Mouse (Mus musculus): ENCODE measurements around the gene Gatad2a. TPM values are rescaled to one million over a fixed set of nuclear protein-coding genes. Genes with fewer than 3 reads are reported as not detected.

Gene Gatad2a
- total RNA-seq, 2 experiments from 2014 or later = 30.7 TPM

DNA sequence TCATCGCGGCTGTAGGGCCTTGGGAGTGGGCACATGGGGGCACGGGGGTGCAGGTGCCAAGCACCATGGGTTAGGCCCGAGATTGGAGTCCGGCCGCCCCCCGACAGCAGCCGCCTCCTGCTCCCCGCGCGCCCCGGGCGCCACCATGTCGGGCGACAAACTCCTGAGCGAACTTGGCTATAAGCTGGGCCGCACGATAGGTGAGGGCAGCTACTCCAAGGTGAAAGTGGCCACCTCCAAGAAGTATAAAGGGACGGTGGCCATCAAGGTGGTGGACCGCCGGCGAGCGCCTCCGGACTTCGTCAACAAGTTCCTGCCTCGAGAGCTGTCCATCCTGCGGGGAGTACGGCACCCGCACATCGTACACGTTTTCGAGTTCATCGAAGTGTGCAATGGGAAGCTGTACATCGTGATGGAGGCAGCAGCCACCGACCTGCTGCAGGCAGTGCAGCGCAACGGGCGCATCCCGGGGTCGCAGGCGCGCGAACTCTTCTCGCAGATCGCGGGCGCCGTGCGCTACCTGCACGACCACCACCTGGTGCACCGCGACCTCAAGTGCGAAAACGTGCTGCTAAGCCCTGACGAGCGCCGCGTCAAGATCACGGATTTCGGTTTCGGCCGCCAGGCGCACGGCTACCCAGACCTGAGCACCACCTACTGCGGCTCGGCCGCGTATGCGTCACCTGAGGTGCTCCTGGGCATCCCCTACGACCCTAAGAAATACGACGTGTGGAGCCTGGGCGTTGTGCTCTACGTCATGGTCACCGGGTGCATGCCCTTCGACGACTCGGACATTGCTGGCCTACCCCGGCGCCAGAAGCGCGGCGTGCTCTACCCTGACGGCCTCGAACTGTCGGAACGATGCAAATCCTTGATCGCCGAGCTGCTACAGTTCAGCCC is 93.8 kb downstream of the Gatad2a start, which contains the start of the genes Tssk6, Ndufa13 and Yjefn3:
TSS of gene Tssk6 (plus strand) at position 22 of the 900 bp plus-strand sequence.
TSS of gene Ndufa13 (minus strand) at position 396 of the 900 bp plus-strand sequence.
TSS of gene Yjefn3 (minus strand) at position 550 of the 900 bp plus-strand sequence.
- DNase-seq (ENCODE audit: extremely low spot score in 1 of 2, low spot score in 1 of 2) = peak in 1 of 2 experiments; percentile 30

DNA sequence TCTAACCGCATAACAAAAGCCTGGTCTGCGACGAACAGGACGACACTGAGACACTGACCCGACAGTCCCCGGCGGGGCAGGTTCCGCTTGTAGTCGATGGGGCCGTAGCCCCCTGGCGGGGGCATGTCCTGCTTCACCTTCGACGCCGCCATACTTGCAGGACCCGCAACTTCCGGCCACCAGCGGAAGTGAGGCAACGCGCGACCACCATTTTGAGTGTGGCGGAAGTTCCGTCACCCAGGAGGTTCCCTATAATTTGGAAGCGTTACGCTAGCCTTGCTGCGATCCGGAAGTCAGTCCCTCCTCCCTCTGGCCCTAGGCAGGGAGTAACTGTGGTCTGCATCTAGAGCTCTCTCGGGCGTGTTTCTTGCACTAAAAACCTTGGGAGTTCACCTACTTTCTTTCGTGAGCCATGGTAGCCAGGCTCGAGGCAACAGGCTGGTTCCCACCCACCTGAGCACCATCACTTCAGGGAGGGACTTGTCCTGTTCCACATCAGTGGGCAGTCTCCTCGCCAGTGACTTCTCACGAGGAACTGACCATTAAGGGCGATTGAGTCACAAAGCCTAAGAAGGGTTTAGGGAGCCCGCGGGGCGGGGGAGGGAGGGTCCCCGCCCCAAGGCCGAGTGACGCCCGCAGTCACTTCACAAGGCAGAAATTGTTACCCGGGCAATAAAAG is 94.6 kb downstream of the Gatad2a start:
- DNase-seq (ENCODE audit: extremely low spot score in 1 of 2, low spot score in 1 of 2) = peak; percentile 94

DNA sequence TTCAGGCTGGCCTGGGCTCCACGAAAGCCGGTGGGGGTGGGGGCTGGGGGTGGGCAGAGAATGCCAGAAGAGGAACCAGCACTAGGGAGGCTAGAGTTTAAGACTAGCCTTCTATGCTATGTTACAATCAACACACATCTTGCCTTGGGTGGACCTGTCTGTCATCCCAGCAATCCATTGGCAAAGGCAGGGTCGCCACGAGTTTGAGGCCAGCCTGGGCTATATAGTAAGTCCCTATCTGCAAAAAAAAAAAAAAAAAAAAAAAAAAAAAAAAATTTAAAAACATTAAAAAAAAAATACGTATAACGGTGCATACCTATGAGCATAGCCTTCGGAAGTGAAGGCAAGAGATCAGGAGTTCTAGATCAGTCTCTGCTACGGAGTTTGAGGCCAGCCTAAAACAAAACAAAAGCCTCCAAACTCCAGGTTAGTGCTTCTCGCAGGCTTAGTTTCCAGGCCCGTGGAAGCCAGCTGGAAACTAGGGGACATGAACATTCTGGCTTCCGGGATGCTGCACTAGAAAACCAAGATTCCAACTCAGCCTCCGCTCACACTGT is 95.2 kb downstream of the Gatad2a start:
- DNase-seq (ENCODE audit: extremely low spot score in 1 of 2, low spot score in 1 of 2) = no peak

DNA sequence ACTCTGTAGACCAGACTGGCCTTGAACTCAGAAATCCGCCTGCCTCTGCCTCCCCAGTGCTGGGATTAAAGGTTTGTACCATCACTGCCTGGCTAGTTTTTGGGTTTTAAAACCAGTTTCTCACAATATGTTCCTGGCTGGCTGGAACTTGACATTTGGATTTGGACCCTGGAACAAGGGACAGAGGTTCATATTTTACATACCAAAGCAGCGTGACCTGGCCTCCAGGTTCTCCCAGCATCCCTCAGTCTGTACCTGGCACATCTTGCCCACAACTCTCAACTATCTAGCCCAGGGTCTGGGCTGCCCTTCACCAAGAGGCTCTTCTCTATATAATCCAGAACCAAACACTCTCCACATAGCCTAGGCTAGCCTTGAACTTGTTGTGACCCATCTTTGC is 96.3 kb downstream of the Gatad2a start:
- no peak for DNase-seq (ENCODE audit: extremely low spot score in 1 of 2, low spot score in 1 of 2)

DNA sequence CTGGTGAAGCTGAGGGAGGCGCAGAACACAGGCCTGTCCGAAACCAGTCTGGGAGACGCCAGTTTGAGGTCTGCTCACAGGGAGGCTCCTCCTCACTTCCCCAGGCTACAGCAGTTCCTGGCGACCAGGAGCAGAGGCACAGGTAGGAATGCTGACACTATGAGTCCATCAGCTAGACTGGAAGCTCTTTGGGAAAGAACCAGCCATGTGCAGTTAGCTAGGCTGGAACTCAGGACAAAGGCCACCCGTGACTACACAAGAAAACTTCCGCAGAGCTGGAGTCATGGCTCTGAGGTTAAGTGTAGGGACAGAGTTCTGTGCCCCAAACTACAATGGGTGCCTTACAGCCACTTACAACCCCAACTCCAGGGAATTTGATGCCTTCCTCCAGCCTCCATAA is 98.3 kb downstream of the Gatad2a start:
- no peak for DNase-seq (ENCODE audit: extremely low spot score in 1 of 2, low spot score in 1 of 2)

DNA sequence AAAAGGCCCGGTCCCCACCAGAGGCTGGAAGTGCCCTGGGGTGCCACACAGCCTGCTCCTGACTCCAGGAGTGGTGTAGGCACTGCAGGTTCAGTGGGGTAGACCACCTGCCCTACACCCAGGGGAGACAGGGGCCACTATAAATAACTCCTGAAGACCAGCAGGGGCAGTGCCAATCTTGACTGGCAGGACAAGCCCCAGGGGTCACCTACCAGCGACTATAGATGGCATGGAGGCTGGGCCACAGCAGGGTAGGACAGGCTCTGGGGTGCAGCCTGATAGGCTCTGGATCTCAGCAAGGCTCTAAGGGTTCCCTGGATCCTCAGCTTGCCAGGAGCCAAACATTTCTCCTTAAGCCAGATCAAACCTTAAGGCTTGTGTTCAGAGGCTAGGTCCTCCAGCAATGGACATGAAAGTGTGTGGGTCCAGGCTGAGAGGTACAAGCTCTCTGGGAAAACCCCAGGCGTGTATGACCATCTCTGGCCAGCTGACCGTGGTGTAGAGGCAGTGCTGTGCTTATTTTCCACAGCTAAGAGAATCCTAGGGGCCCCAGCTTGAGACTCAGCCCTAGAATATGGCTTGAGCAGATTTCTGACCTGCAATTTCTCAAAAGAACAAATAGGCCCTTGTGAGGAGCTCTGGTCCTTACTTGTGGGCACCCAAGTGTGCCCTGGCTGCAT is 100.3 kb downstream of the Gatad2a start:
- DNase-seq (ENCODE audit: extremely low spot score in 1 of 2, low spot score in 1 of 2) = no peak

DNA sequence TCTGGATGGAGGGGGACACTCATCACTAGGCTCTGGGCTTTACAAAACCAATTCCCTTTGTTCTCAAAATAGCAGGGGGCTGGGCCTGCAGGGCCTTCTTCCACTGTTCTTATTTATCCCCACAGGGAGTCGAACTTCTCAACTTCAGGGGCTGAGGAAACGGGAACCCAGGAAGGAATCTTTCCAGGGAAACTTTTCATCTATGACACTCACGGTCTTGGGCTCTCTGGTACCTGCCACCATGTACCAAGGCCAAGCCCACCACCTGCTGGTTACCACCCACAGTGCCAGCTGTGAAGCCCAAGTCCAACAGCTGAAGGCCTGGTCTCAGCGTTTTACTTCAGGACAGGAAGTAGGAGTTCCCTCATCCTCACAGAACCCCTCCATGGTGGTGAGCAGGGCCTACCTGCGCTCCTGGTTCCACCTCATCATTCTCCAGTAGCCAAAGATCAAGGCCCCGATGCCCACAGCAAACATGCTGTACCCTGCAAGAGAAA is 101.3 kb downstream of the Gatad2a start:
- DNase-seq (ENCODE audit: extremely low spot score in 1 of 2, low spot score in 1 of 2) = no peak

DNA sequence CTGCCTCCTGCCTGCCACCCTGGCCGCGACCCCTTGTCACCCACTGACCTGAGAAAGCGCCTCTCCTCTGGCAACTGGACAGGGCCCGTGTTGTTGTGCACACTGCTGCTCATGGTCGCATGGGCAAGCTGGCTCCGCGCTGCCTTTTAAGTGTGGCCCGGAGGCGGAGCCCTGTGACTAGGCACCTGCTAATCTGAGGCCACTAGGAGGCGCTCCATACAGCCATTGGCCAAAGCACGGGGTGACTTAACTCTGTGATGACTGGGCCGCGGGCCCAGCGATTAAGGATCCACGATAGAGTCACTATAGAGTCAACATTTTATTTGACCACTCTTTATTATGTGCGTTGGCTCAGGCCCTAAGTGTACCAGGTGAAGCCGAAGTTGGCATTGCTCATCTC is 102.3 kb downstream of the Gatad2a start:
- peak in 1 of 2 experiments; percentile 60 for DNase-seq (ENCODE audit: extremely low spot score in 1 of 2, low spot score in 1 of 2)

DNA sequence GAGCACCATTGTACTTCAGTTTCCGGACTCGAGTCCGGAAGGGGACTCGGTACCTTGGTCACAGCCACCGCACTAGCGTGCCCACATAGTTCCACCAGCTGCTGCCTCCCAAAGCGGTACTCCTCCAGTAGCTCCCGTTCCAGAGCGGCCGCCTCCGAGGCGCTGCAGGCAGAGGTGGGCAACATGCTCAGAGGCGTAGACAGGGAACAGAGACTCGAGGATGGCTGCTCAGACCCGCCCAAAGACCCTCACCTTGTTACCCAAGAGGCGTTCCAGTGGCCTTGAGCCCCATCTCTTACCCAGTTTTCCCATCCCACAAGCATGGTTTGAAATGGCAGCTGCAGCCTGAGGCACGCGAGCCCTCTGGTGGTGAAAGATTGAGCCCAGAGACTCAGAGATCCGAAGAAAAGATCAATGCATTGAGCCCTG is 105.4 kb downstream of the Gatad2a start:
- peak; percentile 62 to 67 for DNase-seq (ENCODE audit: extremely low spot score in 1 of 2, low spot score in 1 of 2)

DNA sequence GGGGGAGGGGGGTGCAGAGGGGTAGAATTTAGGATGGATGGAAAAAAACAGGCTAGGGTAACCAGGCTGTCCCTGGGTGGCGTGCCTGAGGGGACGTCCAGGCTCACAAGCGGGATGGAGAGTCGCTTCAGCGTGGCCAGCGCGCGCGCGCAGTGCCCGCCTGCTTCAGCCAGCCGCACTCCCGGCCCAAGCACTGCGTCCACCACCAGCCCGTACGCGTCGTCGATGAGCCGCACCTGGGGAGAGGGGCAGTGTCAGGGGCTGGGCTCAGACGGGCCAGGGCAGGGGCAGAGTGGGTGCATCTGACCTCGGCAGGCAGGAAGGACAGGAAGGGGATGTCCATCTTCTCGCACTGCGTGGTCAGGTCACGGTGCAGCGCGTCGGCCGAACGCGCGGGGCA is 107.3 kb downstream of the Gatad2a start:
- DNase-seq (ENCODE audit: extremely low spot score in 1 of 2, low spot score in 1 of 2) = no peak

DNA sequence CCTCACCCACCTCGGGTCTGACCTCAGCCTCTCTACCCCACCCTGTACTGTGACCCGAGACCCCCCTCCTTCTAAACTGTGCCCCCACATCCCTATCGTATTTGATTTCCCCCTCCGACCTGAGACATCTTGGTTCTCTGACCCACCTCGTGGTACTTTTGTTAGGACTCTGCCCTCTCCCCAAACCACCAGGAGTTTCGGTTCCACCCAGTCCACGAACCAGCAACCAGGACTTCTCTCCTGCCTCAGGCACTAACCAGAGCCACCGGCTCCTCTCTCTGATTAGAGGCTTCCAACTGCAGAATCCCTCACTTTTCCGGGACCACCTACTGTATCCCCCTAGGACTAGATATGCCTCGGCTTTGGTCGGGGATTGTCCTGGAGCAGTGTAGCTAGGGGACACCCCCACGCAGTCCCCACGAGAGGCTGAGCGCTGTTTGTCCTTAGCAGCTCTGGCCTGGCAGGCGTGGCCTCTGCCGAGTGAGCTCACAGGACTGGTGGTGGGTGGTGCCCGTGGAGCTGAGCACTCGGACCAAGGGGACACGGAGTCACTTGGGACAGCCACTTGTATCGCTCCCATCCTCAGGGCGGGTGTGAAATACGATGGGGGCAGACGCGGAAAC is 107.8 kb downstream of the Gatad2a start:
- no peak for DNase-seq (ENCODE audit: extremely low spot score in 1 of 2, low spot score in 1 of 2)

DNA sequence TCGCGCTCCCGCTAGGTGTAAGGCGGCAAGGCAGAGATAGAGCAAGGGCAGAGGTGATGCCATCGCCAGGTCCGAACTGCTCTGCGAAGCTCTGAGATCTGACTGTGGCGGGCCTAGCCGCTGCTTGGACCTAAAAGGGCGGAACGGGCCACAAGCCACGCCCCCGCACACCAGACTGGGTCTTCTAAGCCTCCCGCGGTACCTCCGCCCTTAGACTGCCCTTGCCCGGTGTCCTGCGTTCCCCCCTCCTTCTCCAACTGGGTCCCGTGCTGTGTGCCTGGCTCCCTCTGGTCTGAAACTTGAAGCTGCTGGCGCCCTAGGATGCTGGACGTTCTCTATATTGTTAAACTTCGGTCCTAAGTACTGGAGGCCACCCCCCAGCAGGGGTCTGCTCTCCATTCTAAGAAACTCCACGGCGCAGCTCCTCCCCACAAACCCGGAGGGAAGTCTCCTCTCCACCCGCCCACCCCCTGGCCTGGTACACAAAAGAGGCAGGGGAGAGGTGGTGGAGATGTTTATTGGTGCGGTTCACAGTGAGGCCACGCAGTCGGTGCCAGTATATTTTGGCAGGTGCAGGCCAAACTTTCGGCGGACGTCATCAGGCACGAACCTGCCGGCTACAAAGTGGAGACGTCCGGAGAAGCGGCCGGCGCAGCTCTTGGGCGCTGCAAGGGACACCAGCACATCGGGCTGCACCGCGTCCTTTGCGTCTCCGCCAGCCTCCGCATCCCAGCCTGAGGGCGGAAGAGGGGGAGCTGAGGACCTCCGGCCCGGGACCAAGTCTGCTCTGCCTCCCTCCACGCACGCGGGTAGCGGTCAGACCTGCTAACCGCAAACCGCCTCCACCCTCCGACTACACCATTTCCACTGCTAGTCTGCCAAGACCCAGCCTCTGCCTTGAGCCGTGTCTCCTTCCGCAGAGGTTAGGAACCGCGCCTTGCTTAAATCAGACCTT is 108.6 kb downstream of the Gatad2a start, which contains the start of gene Cilp2:
TSS of gene Cilp2 (minus strand) at position 399 of the 955 bp plus-strand sequence.
- DNase-seq (ENCODE audit: extremely low spot score in 1 of 2, low spot score in 1 of 2) = no peak

DNA sequence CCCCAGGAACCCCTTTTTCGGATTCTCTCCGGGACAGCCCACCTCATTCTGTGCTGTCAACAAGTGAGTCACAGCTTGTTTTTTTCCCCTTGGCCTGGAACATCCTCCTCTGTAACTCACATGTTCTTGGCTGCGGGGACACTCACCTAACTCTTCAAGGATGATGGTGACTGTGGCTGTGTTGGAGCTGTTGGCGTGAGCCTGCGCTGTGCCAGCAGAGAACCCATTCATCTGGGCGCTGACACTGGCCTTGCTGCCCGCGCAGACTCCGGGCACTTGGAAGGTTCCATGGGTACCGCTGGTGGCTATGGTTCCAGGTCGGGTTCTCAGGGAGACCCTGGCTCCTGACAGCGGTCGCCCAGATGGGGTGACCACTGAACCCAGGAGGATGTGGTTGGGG is 112.0 kb downstream of the Gatad2a start:
- DNase-seq (ENCODE audit: extremely low spot score in 1 of 2, low spot score in 1 of 2) = no peak

DNA sequence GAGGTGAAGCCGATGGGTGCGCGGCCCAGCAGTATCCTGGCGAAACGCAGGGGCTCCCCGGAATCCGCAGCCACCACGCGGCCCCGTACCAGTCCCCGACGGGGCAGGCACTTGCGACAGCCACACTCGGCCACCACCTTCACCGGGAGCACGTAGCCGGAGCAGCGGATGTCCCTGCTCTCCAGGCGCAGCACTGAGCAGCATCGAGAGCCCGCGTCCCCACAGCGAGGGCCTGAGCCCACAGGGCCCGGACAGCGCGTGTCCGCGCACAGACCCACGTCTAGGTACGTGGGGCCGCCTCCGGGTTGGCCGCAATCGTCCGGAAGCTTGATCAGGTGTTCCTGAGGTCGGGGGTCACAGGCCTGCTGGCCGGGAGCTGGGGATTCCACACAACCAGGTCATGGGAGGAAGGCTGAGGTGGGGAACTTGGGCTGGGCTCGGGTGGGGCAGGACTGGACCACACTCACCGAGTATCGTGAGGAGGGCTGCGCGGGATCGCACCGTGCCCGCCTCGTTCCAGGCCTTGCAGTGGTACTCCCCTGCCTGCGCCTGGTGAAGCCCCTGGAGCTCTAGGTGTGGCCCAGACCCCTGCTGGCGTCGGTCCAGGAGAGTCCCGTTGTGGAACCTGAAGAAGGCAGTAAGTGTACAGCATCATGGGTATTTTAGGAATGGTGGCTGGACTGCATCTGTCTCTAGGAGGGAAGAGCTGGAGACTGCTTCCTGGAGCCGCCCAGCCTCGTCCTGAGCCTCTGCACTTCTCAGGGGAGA is 113.2 kb downstream of the Gatad2a start:
- no peak for DNase-seq (ENCODE audit: extremely low spot score in 1 of 2, low spot score in 1 of 2)

DNA sequence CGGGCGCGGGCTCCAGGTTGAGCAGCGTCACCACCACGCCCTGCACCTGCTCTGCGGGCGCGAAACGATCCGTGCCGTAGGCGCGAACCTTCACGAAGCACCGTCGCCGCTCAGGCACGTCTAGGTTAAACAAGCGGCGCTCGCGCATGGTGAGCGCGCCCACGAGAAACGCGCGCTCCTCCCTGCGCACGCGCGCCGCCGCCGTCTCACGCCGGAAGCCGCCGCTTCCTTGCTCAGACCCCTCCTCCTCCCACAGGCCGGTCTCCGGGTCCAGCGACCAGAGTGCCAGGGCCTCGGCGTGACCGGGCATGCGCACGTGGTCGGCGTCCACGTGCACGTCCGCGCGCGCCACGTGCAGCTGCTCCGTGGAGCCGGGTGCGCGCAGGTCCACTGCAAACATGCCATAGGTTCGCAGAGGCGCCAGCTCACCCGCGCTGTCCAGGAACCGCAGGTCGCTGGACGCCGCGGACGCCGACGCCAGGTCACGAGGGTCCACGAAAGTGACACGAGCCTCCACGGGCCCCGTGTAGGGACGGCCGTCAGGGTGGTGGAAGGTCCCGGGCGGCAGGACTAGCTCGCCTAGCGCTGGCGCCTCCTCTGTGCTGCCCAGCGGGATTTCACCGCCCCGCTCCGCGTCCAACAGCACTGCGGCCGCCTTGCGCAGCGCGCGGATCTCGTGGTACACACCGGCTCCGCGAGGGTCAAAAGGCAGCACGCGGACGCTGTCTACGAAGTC is 114.0 kb downstream of the Gatad2a start:
- DNase-seq (ENCODE audit: extremely low spot score in 1 of 2, low spot score in 1 of 2) = peak in 1 of 2 experiments; percentile 33

DNA sequence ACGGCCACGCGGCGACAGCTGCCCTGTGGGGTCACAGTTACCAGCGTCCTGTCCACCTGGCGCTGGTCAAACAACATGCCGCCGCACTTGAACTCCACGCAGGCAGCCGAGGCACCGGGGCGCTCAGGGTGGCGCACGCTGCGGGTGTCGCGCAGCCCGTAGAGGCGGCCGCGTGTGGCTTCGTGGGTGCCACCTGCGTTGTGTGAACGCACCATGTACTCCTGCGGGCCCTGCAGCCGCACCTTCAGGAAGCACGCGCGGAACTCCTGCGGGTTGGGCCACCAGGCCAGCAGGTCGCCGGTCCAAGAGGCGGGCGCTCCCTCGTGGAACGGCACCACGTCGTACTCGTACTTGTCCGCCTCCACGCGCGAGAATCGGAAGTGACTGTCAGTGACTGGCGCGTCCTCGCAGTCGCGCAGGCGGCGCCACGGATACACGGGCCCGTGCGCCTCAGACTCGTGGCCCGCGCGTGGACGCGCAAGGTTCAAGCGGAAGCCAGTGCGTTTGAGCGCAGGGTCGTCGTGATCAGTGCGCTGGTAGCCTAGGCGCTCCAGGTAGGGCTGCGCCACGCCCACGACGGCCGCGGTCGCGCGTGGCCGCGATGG is 114.8 kb downstream of the Gatad2a start:
- no peak for DNase-seq (ENCODE audit: extremely low spot score in 1 of 2, low spot score in 1 of 2)

DNA sequence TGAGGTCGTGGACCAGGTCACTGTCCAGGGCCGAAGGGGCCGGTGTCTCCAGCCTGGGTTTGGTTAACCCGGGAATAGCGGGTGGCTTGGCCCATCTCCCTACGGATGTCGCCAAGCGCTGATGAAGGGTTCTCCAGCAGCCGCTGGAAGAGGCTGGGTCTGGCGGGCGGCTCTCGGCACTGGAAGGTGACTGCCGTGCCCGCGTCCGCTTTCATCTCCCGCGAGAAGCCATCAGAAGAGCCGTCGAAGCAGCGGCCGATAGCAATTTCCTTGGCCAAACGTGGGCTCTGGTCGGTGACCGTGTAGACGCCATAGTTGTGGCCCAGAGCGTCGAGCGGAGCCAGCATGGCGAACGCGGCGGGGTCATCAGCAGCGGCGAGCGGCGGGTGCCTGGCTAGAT is 115.3 kb downstream of the Gatad2a start:
- DNase-seq (ENCODE audit: extremely low spot score in 1 of 2, low spot score in 1 of 2) = no peak

Data from layer of hippocampus, postnatal 25 days (tissue).